Mouse (Mus musculus) E14TG2a.4 (cell line): ENCODE results near the gene Htr3a.

Experiments
- CTCF ChIP-seq: conservative IDR thresholded peaks from 2 replicates; pipeline ENCODE4 v1.5.1; 2014; ENCODE audit warnings: low read length
- NANOG ChIP-seq: IDR thresholded peaks from 2 replicates; pipeline ENCODE4 v1.6.1; 2014; ENCODE audit warnings: borderline replicate concordance, low read length, mixed read lengths
- POU5F1 ChIP-seq: IDR thresholded peaks from 2 replicates; pipeline ENCODE4 v1.6.1; 2014; ENCODE audit warnings: low read length, borderline replicate concordance

DNA sequence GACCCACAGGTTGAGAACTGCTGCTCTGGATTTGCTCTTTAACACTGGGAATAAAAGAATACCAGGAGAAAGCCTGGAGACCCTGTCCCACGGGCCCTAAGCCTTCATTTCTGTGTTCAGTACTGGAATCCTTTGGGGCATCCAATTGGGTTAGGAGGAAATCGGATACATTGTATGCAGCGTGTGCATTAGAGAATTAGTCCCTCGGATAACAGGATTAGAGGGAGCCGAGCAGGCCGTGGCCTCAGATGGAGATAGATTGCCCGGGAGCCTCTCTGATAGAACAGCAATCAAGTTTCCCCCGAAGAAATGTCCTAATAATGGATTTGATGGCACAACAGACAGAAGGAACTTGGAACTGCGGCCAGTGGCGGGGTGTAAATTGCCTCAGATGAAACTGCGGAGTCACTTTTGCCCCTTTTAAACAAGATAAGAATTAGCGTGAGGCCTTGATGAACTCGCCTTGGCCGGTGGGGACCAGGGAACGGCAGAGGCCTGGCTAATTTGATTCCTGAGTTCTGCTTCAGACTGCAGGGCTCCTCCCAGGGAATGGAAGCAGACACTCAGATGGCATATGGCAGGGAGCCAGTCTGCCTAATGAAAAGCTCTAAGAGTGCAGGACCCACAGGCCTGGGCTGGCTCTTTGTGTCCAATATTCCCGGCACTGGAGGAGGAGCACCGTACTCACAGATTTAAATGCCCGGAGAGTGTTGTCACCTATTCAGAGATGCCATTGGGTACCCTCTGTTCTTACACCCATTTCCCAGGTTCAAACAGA is 5.3 kb upstream of the Htr3a start:
- TF ChIP-seq CTCF, result no peak
- no peak for TF ChIP-seq NANOG
- TF ChIP-seq POU5F1, result no peak
